Mouse (Mus musculus): Measurements from ENCODE around the gene Ralgapb.

GRCm38 (mm10) chr2:158539433-158540305 is 130.0 kb downstream of the Ralgapb start:
- TF ChIP-seq CTCF (IDR thresholded peaks at IDR 0.05; ENCODE audit: low read depth, low read length) (no peak), POLR2A (IDR thresholded peaks at IDR 0.05; ENCODE audit: borderline replicate concordance, low read depth, low read length) (no peak)

Data from bone marrow macrophage, adult 2 months (primary cell).